Mouse (Mus musculus) hindbrain, embryonic 16.5 days (tissue): ENCODE data around the gene Fut1. TPM values are rescaled to one million over a fixed set of nuclear protein-coding genes. Genes with fewer than 3 reads are reported as not detected.

Experiments used
- ATAC-seq: fragments of 200-750 bp; cut with Nextera tagmentation; 2 replicates; pipeline ENCODE4 v1.8.0; 2017; ENCODE audit warnings: moderate TSS enrichment, moderate library complexity
- H3K27ac ChIP-seq: fragments of 300-500 bp; sonication (generic); 2 replicates; pipeline ENCODE4 v1.5.1; 2014; ENCODE audit warnings: low read depth, mild to moderate bottlenecking, control low read depth, low read length, moderate library complexity
- H3K27me3 ChIP-seq: fragments of 300-500 bp; sonication (generic); replicated peaks from 2 replicates; pipeline ENCODE4 v1.6.1; 2014; ENCODE audit warnings: low read length; ENCODE audit not compliant: control insufficient read depth, insufficient read depth
- H3K36me3 ChIP-seq: fragments of 300-500 bp; sonication (generic); 2 replicates; pipeline ENCODE4 v1.6.1; 2014; ENCODE audit warnings: mild to moderate bottlenecking, low read length, moderate library complexity, mixed read lengths; ENCODE audit not compliant: control insufficient read depth, insufficient read depth
- H3K4me1 ChIP-seq: fragments of 300-500 bp; sonication (generic); 2 replicates; pipeline ENCODE4 v1.6.1; 2014; ENCODE audit warnings: low read depth, low read length; ENCODE audit not compliant: control insufficient read depth, insufficient read depth
- H3K4me2 ChIP-seq: fragments of 300-500 bp; sonication (generic); 2 replicates; pipeline ENCODE4 v1.6.1; 2014; ENCODE audit warnings: mild to moderate bottlenecking, low read length, control low read depth, moderate library complexity
- H3K4me3 ChIP-seq: fragments of 300-500 bp; sonication (generic); 2 replicates; pipeline ENCODE4 v1.5.1; 2014; ENCODE audit warnings: mild to moderate bottlenecking, low read length, control low read depth, moderate library complexity
- H3K9ac ChIP-seq: fragments of 300-500 bp; sonication (generic); 2 replicates; pipeline ENCODE4 v1.6.1; 2014; ENCODE audit warnings: low read depth, mild to moderate bottlenecking, control low read depth, low read length, moderate library complexity
- H3K9me3 ChIP-seq: fragments of 300-500 bp; sonication (generic); 2 replicates; pipeline ENCODE4 v1.6.1; 2014; ENCODE audit warnings: mild to moderate bottlenecking, low read length, moderate library complexity; ENCODE audit not compliant: control insufficient read depth
- WGBS: fragments of 180-500 bp; shearing (Covaris S2); extraction: QIAGEN DNeasy Blood & Tissue Kit; methylation state at CpG from one replicate; pipeline ENCODE4 v1.1.7; 2014; 5-methylcytosine and 5-hydroxymethylcytosine counted together
- polyA plus RNA-seq: library from polyadenylated mRNA; unstranded; fragments of >200 nt; fragmentation: Nextera tagmentation; extraction: Ambion mirVana; gene quantifications from 2 replicates; pipeline ENCODE4 v1.2.1, GENCODE M21; 2015

Fut1 gene
- polyA plus RNA-seq, 1 experiment from 2014 or later: not detected

GRCm38 (mm10) chr7:45597527-45597926, 19.6 kb upstream of the Fut1 start:
- Histone ChIP-seq H3K27me3 (no peaks in the 10 kb centered on the region), H3K27ac (no peak overlapping the region), H3K4me3 (no peak overlapping the region), H3K36me3 (no peaks in the 10 kb centered on the region), H3K4me1 (no peaks in the 10 kb centered on the region), H3K9me3 (no peaks in the 10 kb centered on the region), H3K4me2 (no peak overlapping the region), H3K9ac (no peak overlapping the region)
- WGBS: 91% methylated on average over 6 of the region's 6 CpGs
- no peak for ATAC-seq

- H3K4me3 ChIP-seq: no peak overlapping the region
- H3K9me3 ChIP-seq: no peaks in the 10 kb centered on the region
- no peak overlapping the region for H3K4me2 ChIP-seq
- no peaks in the 10 kb centered on the region for H3K27me3 ChIP-seq
- H3K36me3 ChIP-seq: no peaks in the 10 kb centered on the region
- no peak overlapping the region for H3K9ac ChIP-seq
- no peaks in the 10 kb centered on the region for H3K4me1 ChIP-seq
- H3K27ac ChIP-seq: no peak overlapping the region
- no peak for ATAC-seq
- 51% methylated on average over 18 of the region's 18 CpGs for WGBS
These were observed 17.9 kb upstream of the Fut1 start for GRCm38 (mm10) chr7:45598960-45599879.

GRCm38 (mm10) chr7:45605704-45606289, 11.3 kb upstream of the Fut1 start:
- no peak overlapping the region for H3K4me2 ChIP-seq
- no peak overlapping the region for H3K9ac ChIP-seq
- no peaks in the 10 kb centered on the region for H3K9me3 ChIP-seq
- H3K27me3 ChIP-seq: no peaks in the 10 kb centered on the region
- H3K4me1 ChIP-seq: no peaks in the 10 kb centered on the region
- 83% methylated on average over 9 of the region's 9 CpGs for WGBS
- no peaks in the 10 kb centered on the region for H3K36me3 ChIP-seq
- ATAC-seq: no peak
- no peak overlapping the region for H3K27ac ChIP-seq
- H3K4me3 ChIP-seq: no peak overlapping the region

- no peaks in the 10 kb centered on the region for H3K36me3 ChIP-seq
- H3K9ac ChIP-seq: no peak overlapping the region
- no peak for ATAC-seq
- no peak overlapping the region for H3K4me3 ChIP-seq
- H3K9me3 ChIP-seq: no peaks in the 10 kb centered on the region
- H3K4me2 ChIP-seq: no peak overlapping the region
- H3K27me3 ChIP-seq: no peaks in the 10 kb centered on the region
- H3K4me1 ChIP-seq: no peaks in the 10 kb centered on the region
- WGBS: 81% methylated on average over 1 of the region's 1 CpGs
- no peak overlapping the region for H3K27ac ChIP-seq
These were observed 7.6 kb upstream of the Fut1 start for GRCm38 (mm10) chr7:45609511-45609910.

GRCm38 (mm10) chr7:45616277-45616676, 812 bp upstream of the Fut1 start:
- no peaks in the 10 kb centered on the region for H3K36me3 ChIP-seq
- no peak overlapping the region for H3K9ac ChIP-seq
- 26% methylated on average over 6 of the region's 6 CpGs for WGBS
- no peak overlapping the region for H3K4me2 ChIP-seq
- H3K27ac ChIP-seq: no peak overlapping the region
- no peak overlapping the region for H3K4me3 ChIP-seq
- no peaks in the 10 kb centered on the region for H3K9me3 ChIP-seq
- H3K4me1 ChIP-seq: peaks cover 5% of the 10 kb centered on the region
- no peak for ATAC-seq
- peaks cover 21% of the 10 kb centered on the region for H3K27me3 ChIP-seq

- no peaks in the 10 kb centered on the region for H3K9me3 ChIP-seq
- 80% methylated on average over 5 of the region's 5 CpGs for whole genome bisulfite sequencing
- H3K27ac ChIP-seq: no peak overlapping the region
- no peaks in the 10 kb centered on the region for H3K36me3 ChIP-seq
- no peak overlapping the region for H3K4me3 ChIP-seq
- H3K4me2 ChIP-seq: no peak overlapping the region
- H3K9ac ChIP-seq: no peak overlapping the region
- peaks cover 21% of the 10 kb centered on the region for H3K27me3 ChIP-seq
- ATAC-seq: no peak
- H3K4me1 ChIP-seq: peaks cover 5% of the 10 kb centered on the region
These were observed 1.2 kb downstream of the Fut1 start for GRCm38 (mm10) chr7:45618316-45618715.

- no peak for ATAC-seq
These were observed 2.5 kb downstream of the Fut1 start for GRCm38 (mm10) chr7:45619592-45619991.

GRCm38 (mm10) chr7:45621443-45621842, 4.4 kb downstream of the Fut1 start, which contains the start of gene Izumo1:
TSS of gene Izumo1 (plus strand) at chr7:45621811.
- Histone ChIP-seq H3K4me2 (no peak within 1 kb of the TSS), H3K4me3 (no peak within 1 kb of the TSS), H3K9ac (no peak within 1 kb of the TSS), H3K4me1 (peaks cover 5% of the 10 kb centered on the region), H3K9me3 (no peaks in the 10 kb centered on the region), H3K27ac (no peak within 1 kb of the TSS), H3K36me3 (no peaks in the 10 kb centered on the region), H3K27me3 (peaks cover 19% of the 10 kb centered on the region)
- 38% methylated on average over 9 of the region's 9 CpGs for WGBS
- ATAC-seq: no peak

More at GRCm38 (mm10) chr7:45619592-45619991, 2.5 kb downstream of the Fut1 start:
- H3K27me3 ChIP-seq: peaks cover 21% of the 10 kb centered on the region
- H3K27ac ChIP-seq: no peak overlapping the region
- H3K4me2 ChIP-seq: no peak overlapping the region
- no peak overlapping the region for H3K4me3 ChIP-seq
- WGBS: 88% methylated on average over 5 of the region's 5 CpGs
- H3K4me1 ChIP-seq: peaks cover 5% of the 10 kb centered on the region
- no peaks in the 10 kb centered on the region for H3K9me3 ChIP-seq
- no peak overlapping the region for H3K9ac ChIP-seq
- no peaks in the 10 kb centered on the region for H3K36me3 ChIP-seq

GRCm38 (mm10) chr7:45623507-45623906, 6.4 kb downstream of the Fut1 start:
- H3K36me3 ChIP-seq: no peaks in the 10 kb centered on the region
- no peaks in the 10 kb centered on the region for H3K9me3 ChIP-seq
- 94% methylated on average over 11 of the region's 11 CpGs for WGBS
- peaks cover 8% of the 10 kb centered on the region for H3K27me3 ChIP-seq
- H3K4me3 ChIP-seq: no peak overlapping the region
- no peak overlapping the region for H3K27ac ChIP-seq
- no peak for ATAC-seq
- H3K4me1 ChIP-seq: peaks cover 3% of the 10 kb centered on the region; the same call in 1 of the 2 replicates
- no peak overlapping the region for H3K4me2 ChIP-seq
- no peak overlapping the region for H3K9ac ChIP-seq
